Mouse (Mus musculus): ENCODE results near the gene Pdcl2.

DNA sequence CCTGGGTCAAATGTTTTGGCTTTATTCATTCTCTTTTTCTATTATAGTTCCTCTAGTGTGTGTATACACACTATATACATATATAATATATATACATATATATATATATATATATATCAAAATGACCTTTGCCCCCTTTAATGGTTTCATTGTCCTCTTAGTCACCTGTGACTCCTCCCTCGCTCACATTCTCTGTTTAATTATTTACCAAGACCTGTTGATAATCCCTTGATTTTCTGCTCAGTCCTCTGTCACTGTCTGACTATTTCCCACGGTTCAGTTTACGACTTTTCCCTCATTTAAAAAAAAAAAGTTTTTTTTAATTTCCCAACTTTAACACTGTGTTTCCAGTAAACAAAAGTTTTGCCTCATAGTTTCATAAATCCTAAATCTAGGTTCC, 24.7 kb downstream of the Pdcl2 start:
- no peak for TF ChIP-seq CTCF (IDR thresholded peaks at IDR 0.05; ENCODE audit: low read depth)
- no peak for TF ChIP-seq EP300 (IDR thresholded peaks at IDR 0.05; ENCODE audit: low read depth)

Measured in heart, postnatal 0 days (tissue).